Mouse (Mus musculus) ovary, adult 2 months (tissue): Measurements from ENCODE around the gene Gm49630. TPM values are rescaled to one million over a fixed set of nuclear protein-coding genes. Genes with fewer than 3 reads are reported as not detected.

ENCODE experiments used
- polyA plus RNA-seq: library from polyadenylated mRNA; depleted of rRNA; stranded (reverse); fragments of >200 nt; gene quantifications from 2 replicates; pipeline ENCODE4 v1.2.3, GENCODE M21; 2012; rRNA removed

The Gm49630 gene
- polyA plus RNA-seq: 0.21 and 1.4 TPM in 2 replicates

DNA sequence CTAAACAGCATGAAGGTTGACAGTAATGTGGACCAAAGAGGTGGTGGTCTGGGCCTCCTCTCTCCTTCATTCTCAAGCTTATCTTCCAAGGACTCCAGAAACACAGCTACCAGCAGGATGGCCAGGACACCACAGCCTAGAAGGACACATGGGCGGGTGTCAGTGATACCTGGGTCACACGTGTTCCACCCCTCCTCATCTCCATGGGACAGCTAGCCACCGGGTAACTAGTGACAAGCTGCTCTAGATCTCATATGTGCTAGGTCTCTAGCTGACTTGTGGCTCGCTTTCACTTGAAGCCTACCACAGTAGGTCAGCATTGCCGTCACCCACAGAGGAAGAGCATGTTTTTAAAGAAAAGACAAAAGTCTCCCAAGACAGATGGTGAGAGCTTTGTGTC, at the start of gene Gm49630:
TSS of gene Gm49630 (minus strand) at position 101 of the 400 bp plus-strand sequence.

DNA sequence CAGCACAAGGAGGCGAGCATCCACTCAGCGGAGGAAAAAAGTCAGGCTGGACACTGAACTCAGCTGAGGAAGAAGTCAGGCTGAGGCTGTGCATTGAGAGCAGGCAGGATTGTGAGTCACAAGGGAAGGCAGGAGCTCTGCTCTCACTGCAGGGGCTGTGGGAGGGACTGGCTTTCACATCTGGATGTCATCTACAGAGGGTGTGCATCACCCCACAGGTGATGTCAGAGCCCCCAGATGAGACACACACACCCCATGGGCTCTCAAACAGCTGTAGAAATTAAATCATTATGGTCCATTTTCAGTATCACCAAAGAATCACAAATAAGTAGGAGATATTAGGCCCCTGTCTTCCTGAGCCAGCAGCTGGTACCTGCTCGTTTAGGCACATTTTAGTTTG, 13.6 kb upstream of the Gm49630 start, which contains the start of gene Unc93a2:
TSS of gene Unc93a2 (minus strand) at position 101 of the 400 bp plus-strand sequence.

DNA sequence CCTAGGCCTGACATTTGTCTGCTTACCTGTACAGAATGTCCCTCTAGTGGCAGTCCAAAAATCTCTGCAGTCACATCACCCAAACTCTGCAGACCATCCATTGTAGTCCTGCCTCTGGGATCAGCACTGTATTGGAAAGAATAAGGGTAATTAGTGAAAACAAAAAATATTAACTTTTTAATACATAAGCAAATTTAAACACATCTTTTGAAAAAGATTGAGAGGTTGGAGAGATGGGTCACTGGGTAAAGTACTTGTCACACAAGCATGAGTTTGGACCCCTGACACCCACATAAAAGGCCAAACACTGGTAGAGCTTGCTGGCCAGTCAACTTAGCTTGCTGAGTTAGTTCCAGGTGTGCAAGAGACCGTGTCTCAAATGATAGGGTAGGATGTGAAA, 19.2 kb downstream of the Gm49630 start, which contains the start of gene Ttll2:
TSS of gene Ttll2 (minus strand) at position 101 of the 400 bp plus-strand sequence.

DNA sequence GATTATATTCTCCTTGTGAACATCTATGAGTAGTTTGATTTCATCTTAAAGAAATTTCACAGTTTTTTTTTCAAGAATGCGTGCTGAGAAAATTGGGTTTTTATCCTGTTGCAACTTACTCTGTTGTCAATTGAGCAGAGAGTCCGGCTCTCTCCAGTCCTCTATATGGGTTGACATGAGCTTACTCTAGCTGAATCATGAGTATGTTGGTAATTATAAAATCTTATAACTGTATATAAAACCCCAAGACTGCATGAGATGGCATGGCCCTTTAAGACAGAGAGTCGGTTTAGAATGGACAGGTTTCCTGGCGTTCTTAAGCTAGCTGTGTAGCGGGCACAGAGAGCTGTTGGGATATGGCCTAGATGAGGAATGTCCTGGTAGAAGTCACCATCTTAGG, 47.4 kb downstream of the Gm49630 start, which contains the start of gene Tcp10a:
TSS of gene Tcp10a (plus strand) at position 301 of the 400 bp plus-strand sequence.

Other genes starting within 250 kb of the Gm49630 start
- 37.6 and 53.2 TPM in 2 replicates for gene Rps6ka2, start 201.9 kb downstream of the Gm49630 start, polyA plus RNA-seq
- not detected in 2 replicates for gene Tcp10a, start 47.3 kb downstream of the Gm49630 start, polyA plus RNA-seq
- 0.18 and 0.75 TPM in 2 replicates for gene Ttll2, start 19.3 kb downstream of the Gm49630 start, polyA plus RNA-seq
- gene Unc93a2, start 13.5 kb upstream of the Gm49630 start, polyA plus RNA-seq: 3.0 and 4.7 TPM in 2 replicates